Mouse (Mus musculus) liver (tissue): ENCODE results near the gene Zfp606.

Experiments
- DNase-seq: peaks from one replicate; pipeline ENCODE4 v3.0.0-alpha.2; 2020; ENCODE audit warnings: mixed read lengths

Gene Zfp606

DNA sequence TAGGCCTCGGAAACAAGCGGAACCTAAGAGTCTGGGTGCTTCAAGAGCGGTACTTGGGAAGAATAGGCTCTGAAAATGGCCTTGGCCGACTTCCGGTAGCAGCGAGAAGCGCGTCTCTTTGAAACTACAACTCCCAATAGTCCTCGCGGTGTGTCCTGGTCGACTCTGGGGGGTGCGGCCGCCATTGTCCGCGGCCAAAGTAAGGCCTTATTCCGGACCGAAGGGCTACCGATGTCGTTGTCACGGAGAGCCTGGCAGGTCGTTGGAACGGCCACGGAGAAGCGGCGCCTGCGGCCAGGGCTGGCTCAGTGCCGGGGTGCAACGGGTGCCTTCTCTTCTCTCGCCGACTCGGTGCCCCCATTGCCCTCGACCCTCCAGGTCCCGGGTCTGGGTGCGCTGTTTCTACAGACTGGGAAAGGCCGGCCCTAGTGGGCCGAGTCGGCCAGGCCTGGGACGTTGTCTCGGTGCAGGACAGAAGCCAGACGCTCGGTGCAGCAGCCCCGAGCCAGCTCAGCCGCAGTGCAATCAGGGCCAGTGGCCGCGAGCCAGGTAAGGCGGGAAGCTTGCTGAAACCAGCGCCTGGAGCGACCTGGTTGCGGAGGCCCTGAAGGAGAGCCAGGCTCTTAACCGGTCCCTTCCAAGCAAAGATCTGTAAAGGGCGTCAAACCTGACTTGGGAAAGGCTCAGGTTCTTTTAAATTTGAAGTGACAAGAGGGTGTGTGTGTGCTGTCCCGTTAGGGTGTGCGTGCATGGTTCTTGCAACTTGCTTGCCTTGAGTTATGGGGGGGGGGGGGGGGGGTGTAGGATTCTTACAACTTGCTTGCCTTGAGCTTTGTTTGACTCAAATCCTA is at the start of gene Zfp606:
Zfp606 (plus strand) TSS at position 136 of the 851 bp plus-strand sequence.
- DNase-seq = peak; percentile 79

GRCm38 (mm10) chr7:12479009-12479346 is 885 bp downstream of the Zfp606 start:
- DNase-seq = no peak

- no peak for DNase-seq
These were observed 1.4 kb downstream of the Zfp606 start for GRCm38 (mm10) chr7:12479525-12479924.

DNA sequence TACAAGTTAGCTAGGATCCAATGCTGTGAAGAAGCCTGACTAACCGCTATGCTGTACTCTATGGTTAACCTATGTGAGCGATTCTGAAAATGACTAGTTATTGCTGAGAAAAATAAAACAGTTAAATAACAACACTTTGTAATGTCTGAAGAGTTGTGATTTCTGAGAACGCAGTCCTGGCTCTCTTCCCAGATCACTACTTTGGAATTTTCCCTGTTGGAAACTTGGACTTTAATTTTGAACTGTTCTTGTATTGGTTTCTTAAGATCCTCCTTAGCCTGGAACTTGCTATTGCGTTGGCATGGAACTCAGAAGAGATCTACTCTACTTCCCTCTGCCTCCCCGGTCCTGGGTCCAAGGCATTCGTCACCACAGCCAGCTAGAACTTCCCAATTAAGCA is 5.7 kb downstream of the Zfp606 start:
- no peak for DNase-seq

- DNase-seq = no peak
These were observed 7.9 kb downstream of the Zfp606 start for GRCm38 (mm10) chr7:12485956-12486355.

DNA sequence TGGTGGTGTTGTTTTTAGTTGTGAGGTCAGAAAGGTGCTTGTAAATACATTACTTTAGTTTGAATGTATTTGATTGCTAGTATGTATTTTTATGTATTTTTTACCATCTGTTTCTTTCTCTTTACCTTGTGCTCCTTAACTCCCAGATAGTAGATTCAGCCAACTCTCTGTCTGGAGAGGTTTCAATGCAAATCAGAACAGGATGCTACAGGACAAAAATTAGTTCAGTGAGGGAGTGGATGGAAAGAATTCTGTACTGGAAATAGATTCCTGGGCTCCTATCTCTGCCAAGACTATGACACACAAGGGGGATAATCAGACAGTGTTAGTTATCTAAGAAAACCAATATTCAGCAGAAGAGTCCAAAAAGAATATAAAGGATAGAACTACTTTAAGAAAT is 8.6 kb downstream of the Zfp606 start:
- DNase-seq = no peak

DNA sequence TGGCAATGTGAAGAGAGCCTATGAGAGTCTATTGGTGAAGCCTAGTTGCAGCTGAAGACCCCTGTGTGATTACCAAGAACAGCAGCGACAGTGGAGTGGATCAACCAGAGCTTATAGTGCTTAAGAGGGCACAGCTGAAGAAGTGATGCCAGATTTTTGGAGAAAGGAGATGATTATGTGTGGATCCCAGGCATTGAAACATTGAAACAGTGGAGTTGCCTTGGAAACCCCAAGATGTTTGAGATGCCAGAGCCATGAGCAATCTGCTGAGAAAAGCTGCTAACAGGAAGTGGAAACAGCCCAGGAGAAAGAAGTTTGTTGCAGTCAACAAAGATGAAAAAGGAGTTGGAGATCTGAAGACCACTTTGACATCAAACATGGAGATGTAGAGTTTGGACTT is 32.8 kb downstream of the Zfp606 start:
- DNase-seq = no peak

DNA sequence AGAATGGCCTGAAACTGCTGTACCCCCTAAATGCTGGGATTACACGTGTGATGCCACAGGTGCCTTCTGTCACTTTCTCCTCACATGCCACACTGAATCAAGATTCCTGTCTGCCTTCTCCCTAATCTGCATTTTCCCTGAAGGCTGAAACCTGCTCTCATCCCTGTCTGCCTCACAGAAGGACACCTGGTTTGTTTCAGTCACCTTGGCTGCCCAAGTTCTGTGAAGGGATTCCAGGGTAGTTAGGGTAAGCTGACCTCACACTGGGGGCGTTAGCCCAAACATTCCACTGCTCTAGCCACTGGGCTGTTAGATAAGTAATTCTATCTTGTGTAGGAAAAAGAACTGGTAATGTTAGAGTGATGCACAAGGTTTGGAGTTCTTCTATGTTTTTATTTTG is 34.1 kb downstream of the Zfp606 start, which contains the start of gene 2900092C05Rik:
2900092C05Rik (plus strand) TSS at position 301 of the 400 bp plus-strand sequence.
- DNase-seq = no peak
